Mouse (Mus musculus) liver, embryonic 14.5 days (tissue): ENCODE measurements around the gene Tent5a.

Source experiments
- CTCF ChIP-seq: IDR thresholded peaks from 2 replicates; pipeline ENCODE4 v1.5.1; 2016; ENCODE audit warnings: antibody characterized with exemption, low read depth, control low read depth
- EP300 ChIP-seq: IDR thresholded peaks from 2 replicates; pipeline ENCODE4 v1.6.1; 2016; ENCODE audit warnings: antibody characterized with exemption, low read depth

DNA sequence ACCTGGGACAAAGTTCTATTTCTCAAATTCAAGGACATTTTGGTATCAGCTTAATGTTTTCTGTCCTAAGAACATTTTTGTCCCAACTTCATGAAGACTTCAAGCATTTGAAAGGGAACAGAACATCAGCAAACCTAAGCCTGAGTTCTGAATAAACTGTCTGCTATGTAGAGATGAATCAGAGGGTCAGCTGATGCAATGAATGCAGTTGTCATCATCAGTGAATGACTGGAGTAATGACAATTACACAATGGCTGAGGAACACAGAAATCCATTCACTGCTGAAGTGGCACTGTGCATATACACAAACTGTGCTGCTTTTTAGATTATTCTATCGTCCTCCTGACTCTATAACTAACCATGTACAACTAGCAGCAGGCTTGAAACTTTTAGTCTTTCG, 53.0 kb downstream of the Tent5a start:
- TF ChIP-seq EP300, result no peak
- TF ChIP-seq CTCF, result no peak
